Mouse (Mus musculus): ENCODE results near the gene Esrra. TPM values are rescaled to one million over a fixed set of nuclear protein-coding genes. Genes with fewer than 3 reads are reported as not detected.

Gene Esrra
- total RNA-seq, 2 experiments from 2014 or later: 84.3 to 85.3 TPM

DNA sequence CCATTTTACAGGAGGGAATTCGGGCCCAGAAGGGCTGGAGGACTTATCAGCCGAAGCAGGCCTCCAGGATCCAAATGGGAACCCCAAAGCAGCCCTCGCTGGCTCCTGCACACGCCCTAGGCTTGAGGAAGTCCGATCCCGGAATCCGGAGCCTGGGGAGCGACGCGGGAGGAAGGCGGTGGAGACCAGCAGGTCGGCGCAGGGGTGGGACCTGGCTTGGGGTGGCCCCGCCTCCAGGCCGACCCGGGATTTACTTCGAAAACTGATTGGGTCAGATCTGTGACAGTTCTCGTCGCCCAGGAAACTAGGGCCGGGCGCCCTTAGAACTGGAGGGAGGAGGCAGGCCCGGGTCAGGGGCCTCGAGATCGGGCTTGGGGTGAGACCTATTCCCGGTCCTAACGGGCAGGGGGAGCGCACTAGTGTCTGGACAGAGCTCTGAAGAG is 20.7 kb upstream of the Esrra start, which contains the start of gene Gpr137:
Gene Gpr137, minus strand, starts transcription at position 232 of the 443 bp plus-strand sequence.
- peak; percentile 92 to 95 for DNase-seq
- intact Hi-C loops (cut with DNase I): no loop called here

DNA sequence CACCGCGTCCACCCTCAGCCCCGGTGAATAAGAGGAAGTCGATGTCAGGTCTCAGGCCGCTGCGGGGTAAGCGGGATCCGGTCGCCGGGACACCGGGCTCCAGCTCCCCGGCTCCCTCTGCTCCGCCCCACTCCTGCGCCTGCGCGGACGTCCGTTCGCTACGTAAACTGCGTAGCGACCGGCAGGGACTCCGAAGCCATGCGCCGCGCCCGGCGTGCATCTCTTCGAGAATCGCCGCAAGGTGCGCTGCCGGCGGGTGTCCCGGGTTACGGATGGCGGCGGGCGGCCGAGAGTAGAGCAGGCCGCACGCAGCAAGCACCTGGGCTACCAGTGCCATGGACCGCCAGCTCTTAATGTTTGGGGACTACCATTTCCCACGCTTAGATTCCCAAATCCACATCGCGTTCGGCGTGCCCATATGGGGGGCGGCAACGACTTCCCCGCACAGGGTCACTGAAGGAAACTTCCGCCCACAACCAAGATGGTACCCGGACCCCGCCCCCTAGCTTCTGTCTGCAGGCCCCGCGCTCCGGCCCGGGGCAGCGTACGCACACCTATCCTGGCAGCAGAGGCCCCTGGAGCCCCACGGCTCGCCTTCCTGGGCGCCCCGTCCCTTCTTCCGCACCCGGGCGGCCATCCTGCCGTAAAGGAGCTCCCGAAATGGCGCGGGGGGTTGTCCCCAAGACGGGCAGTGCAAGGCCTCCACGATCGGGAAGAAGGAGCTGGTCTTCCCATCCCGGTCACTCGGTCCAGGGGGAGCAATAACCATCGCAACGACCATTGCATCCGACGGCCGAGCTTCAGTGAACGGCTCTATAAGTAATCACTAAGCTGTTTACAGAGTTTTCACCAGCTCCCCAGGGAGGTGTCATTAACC is 20.0 kb upstream of the Esrra start, which contains the start of gene Bad:
Gene Bad, plus strand, starts transcription at position 490 of the 877 bp plus-strand sequence.
- intact Hi-C loops (cut with DNase I): loop anchor here (2.0 kb wide), 1 partner anchor 13 kb away; no protein-coding TSS in a partner anchor
- DNase-seq: peak; percentile 92 to 96

DNA sequence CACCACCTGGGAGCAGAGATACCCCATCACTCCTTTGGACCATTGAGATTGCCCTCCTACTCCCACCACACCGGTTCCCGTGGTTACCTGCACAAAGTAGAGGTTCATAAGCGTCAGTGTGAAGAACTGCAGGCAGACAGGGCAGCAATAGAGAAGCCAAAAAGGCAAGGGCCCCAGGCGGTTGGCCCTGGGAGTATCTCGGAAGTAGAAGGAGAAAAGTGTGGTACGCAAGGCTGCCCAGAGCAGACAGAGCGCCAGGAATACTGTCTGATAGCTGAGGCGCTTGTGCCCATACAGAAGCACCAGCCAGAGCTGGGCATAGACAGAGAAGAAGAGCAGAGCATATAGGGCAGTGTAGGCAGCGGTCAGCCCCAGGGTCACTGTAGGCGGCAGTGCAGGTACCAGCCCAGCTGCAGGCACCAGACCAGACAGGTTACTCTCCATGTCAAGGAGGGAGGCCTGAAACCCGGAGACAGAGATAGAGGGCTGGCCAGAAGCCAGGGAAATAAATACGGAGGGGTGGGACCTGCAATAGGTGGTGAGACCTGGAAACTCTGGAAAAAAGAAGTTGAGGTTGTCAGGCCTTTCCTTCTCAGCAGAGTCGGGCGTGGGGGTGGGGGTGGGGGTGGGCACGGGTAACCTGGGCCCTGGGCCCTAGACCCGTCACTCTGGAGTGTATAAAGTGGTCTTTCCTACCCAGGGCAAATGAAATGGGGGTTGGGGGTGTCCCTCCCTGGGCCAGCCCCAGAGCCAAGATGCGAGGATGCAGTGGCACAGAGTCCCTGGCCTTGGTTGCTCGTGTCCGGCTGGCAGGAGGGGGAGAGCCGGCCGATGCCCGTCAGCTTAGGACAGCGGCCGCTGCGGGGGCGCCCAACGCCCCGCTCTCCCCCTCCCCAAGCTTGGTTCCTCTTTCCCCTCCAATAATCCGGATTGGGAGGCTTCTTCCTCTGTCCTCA is 19.1 kb upstream of the Esrra start:
- DNase-seq: no peak
- intact Hi-C loops (cut with DNase I): loop anchor here (2.0 kb wide), 1 partner anchor 14 kb away; no protein-coding TSS in a partner anchor

DNA sequence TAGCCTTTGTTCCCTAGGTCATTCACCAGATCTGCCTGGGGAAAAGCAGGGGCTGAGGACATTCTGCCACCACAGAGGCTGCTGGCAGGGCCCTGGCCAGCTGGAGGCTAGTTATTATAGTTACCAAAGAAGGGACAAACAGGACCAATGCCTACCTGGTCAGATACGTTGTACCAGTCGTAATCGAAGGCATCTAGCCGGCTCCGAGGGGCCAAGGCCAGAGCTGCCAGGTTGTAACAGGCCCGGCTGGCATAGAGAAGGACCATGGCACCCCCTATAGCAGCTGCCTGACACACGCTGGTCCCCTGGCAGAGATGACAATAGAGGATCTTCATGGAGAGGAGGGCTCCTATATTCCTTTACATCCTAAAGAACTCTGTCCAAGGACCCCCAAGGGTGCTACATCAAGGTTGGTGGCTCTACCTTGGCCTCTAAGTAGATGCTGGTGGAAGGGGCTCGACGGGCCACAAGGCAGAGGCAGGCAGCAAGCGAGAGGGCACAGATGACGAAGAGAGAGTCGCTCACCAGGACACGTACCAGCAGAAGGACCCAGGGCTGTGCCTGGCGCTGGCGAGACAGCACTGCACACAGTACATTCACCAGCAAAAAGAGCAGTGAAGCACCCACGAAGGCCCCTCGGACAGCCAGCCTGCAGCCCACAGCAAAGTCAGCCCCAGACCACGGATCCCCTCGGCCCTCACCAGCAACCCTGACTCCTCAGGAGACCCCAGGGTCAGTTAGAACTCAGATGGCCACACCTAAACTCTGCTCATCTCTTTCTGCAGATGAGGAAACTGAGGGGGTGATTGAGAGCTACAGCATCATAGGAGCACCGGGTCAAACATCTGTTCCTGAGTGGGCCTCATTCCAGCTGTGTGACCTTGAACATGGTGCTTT is 17.7 kb upstream of the Esrra start:
- DNase-seq: no peak
- intact Hi-C loops (cut with DNase I): loop anchor here (2.0 kb wide), 1 partner anchor 15 kb away; no protein-coding TSS in a partner anchor

DNA sequence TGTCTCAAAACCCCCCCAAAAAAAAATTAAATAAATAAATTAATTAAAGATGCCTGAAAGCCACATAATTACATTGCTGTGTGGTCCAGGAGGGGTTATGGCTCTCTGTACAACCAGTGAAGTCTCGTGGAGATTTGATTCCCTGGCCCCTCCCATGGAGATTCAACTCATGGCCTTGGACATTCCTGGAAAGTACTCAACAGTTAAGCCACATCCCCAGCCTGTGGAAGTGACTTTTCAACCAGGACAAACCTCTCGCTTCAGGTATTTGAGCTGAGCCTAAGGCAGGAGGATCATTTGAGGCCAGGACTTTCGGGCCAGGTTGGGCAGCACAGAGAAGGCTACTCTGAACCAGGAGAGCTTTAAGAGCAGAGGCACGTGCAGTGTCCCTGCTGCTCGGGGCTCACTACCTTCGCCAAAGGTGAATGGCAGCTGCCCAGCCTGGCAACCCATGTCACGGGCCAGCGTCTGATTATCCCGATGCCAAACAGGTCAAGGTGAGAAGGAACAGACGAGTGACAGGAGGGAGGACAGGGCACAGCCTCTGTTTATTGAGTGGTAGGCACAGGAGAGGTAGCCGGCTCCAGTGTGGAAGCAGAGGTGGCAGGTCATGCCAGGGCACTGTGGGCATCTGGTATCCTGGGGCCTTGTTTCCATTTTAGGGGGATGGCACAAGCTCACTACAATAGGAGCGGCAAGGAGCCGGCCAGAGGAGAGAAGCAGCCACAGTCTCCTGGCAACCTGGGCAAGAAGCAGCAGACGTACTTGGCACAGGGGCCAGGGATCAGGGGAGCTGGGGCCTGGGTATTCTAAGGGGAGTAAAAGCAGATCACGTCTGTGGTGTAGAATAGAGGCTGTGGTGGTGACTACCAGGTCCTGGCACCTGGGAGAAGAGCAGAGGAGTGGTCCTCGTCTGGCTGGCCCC is 16.2 kb upstream of the Esrra start:
- no peak for DNase-seq
- intact Hi-C loops (cut with DNase I): no loop called here

DNA sequence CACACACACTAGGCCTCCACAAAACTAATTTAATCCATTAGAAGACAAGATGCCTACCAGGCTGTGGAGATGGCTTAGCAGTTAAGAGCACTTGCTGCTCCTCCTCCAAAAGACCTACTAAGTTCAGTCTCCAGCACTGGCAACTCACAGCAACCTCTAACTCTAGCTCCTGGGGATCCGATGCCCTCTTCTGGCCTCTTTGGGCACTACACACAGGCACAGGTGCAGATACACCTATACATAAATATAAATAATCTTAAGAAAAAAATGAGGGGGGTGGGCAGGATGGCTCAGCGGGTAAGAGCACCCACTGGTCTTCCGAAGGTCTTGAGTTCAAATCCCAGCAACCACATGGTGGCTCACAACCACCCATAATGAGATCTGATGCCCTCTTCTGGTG is 14.7 kb upstream of the Esrra start:
- intact Hi-C loops (cut with DNase I): no loop called here
- no peak for DNase-seq

DNA sequence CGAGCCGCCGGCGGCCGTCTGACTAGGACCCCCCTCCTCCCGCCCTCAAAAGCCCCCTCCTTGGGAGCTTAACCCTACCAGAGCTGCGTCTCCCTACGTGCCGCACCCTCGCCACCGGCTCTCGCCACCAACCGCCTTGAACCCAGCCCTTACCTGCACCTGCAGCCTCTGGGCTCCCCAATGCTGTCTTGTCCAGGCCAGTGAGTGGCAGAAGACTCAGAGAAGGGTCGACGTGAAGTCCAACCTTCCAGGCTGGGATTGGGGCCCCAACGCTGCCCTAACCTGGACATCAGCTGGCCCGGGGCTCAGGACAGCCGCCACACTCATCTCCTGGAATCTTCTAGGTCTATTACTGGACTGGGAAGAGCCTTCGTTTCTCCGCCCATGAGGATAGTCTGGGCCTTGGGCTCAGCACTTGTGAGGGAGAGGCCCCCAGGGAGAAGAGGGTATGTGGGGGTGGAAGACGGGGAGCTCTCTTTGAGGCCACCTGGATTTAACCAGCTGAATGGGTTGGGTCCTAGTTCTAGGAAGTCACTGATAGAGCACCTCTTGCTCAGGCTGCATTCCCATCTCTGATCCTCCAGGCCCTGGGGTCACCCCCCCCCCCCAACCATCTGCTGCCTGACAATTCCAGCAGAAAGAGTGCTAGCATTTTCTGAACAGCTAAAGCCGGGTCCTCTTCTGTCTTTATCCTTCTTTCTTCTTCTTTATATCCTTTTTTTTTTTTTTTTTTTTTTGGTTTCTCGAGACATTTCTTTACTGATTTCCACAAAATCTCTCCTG is 12.8 kb upstream of the Esrra start, which contains the start of gene Kcnk4:
Gene Kcnk4, minus strand, starts transcription at position 321 of the 783 bp plus-strand sequence.
- no peak for DNase-seq
- intact Hi-C loops (cut with DNase I): loop anchor here (5.0 kb wide), 1 partner anchor 83 kb away; the partner anchor contains the start of gene Fermt3

DNA sequence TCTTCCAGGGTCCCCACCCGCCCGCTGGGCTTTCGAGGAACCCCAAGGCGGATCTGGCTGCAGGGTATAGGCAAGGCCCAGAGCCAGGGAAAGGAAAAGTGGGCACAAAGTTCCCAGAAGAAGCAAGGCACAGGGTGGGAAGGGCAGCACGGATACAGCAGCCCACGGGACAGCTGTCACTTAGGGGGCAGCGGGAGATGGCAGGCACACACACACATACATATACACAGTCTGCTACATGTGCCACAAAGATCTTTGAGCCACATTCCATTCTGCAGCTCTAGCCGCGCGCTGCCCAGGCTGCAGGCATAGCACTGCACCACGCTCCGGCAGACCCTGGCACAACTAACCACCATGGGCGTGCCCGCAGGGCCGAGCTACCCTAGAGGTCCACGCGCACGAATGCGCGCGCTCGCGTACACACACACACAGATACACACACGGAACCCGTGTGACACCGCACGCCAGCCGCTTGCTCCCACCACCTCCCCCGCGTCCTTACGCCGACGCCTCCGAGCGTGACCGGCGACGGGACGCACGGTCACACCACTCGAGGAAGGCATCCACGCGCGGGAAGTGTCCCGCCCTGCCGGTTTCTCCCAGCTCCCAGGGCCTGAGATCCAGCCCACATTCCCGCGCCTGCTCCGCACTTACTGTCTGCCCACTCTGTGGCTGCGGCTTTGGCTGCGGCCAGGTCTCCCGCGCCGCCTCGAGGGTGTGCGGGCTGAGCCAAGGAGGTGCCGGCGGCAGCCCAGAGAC is 12.0 kb upstream of the Esrra start:
- DNase-seq: no peak
- intact Hi-C loops (cut with DNase I): loop anchor here (5.0 kb wide), 1 partner anchor 84 kb away; the partner anchor contains the start of gene Fermt3

DNA sequence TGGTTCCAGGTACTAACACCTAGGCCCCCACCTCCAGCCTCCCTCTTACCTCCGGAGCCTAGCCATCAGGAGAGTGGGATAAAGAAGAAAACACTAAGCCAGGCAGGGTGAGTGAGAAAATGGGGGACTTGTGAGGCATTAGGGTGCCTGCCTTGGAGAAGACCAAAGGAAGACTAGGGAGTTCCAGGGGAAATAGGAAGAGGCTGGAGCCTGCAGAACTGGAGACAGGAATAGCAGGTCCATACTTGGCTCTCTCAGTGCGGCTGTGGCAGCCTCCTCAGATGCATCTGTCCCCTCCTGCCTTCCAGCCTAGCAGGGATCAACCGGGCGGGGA is 11.5 kb upstream of the Esrra start:
- intact Hi-C loops (cut with DNase I): loop anchor here (5.0 kb wide), 1 partner anchor 84 kb away; the partner anchor contains the start of gene Fermt3
- no peak for DNase-seq

DNA sequence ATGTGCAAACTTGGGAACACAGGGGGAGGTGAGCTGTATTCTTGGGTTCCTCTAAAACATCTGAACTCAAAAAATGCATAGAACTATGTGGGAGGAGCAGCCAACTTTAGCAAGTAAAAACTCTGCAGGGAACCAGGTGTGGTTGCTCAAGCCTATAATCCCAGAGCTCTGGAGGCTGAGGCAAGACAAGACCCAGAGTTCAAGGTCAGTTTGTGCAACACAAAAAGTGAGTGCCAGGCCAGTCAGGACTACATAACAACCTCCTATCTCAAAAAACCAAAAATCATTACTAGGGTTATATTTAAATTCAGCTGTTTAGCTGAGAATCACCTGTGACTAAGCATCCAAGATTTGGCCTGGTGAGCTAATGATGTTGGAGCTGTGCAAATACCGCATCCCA is 10.4 kb upstream of the Esrra start:
- intact Hi-C loops (cut with DNase I): loop anchor here (5.0 kb wide), 1 partner anchor 85 kb away; the partner anchor contains the start of gene Fermt3

DNA sequence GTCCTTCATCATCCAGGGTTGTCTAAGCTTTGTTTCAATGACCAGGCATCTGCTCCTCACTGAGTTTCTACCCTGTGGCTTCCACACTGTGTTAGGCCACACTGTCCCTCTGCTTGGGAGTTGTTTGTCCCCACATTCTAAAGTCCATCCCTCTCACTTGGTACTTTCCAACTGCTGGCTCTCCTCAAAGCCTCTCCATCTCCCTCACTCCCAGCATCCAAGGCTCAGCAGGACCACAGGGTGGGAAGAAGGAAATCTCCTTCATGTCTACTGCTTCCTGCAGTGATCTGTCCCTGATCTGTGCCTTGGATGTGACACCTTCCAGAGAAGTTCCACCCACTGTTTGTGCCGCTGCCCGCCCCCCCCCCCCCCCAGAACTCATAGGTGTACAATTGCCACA is 9.4 kb upstream of the Esrra start:
- no peak for DNase-seq
- intact Hi-C loops (cut with DNase I): loop anchor here (5.0 kb wide), 1 partner anchor 86 kb away; the partner anchor contains the start of gene Fermt3

More for the DNA sequence above, 10.4 kb upstream of the Esrra start:
- DNase-seq: no peak

DNA sequence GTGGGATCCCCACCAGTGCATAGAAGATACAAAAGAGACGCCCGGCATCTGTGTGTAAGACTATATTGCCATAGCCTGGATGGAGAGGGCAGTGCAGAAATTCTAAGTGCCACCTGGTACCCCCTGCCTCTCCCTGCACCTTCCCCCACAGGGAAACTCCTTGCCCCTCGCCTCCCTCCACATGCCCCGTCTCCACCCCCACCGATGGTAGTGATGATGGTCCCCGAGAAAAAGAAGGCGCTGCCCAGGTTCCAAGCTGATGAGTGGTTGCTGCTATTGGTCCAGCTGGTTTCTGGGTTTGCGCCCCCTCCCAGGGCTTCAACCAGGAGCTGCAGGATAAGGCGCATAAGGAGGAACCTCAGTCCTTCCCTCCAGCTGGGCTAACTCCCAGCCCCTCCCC is 6.5 kb upstream of the Esrra start:
- intact Hi-C loops (cut with DNase I): no loop called here
- DNase-seq: no peak

DNA sequence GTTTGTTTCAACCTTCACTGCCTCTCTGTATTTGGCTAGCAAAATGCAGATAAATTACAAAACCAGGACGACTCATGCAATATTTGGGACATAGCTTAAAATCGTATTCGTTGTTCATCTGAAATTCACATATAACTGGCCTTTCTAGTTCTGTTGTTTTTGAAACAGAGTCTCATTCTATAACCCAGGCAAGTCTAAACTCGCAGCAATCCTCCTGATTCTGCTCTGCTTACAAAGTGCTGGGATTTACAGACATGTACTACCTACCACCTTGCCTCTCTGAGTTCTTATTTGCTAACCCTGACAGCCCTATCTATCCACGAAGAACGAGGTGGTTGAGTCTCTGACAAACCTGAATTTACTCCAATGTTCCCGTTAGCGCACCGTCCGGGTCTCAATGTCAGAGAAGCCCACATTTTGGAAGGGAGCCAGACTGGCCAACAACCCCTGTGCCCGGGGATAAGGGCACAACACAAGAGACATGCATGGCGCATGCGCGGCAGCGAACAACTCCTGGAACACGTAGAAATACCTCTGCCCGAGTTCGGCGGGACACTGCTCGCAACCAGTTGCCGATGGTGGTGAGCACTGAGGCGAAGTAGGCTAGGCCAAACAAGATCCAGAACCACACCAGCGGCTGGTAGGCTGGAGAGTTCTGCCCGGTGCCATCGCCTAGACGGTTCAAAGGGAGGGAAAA is 5.1 kb upstream of the Esrra start:
- intact Hi-C loops (cut with DNase I): no loop called here
- DNase-seq: no peak

DNA sequence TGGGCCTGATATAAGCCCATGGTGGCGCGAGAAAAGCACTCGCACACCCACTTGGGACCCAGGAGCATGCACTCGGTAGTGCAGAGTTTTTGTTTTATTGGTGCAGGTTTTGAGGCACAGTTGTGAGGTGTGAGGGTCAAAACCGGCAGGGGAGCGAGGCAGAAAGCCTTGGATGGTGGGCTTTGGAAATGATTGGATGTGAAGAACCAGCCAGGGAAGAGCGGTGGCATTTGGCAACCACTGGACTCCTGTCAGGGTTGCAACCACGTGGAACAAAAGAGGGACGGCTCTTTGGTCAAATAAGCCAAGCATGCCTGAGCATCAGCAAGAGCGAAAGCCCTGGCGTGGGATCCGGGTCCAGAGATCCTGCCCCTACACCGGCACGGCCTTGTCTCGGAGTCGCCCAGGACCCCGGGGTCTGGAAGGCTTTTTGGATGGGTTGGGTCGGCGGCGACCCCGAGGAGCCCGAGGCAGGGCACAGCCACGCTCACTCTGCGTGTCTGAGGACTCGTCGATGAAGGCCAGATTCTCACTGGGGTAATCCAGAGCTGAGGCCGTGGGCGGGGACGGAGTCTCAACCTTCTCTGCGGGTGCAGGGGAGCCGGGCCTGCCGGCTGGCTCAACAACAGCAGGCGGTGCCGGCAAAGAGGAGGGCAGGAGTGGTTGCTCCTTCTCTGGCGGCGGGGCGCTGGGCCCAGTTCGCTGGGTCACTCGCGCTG is 4.2 kb upstream of the Esrra start:
- intact Hi-C loops (cut with DNase I): loop anchor here (2.0 kb wide), 1 partner anchor 43 kb away; no protein-coding TSS in a partner anchor

DNA sequence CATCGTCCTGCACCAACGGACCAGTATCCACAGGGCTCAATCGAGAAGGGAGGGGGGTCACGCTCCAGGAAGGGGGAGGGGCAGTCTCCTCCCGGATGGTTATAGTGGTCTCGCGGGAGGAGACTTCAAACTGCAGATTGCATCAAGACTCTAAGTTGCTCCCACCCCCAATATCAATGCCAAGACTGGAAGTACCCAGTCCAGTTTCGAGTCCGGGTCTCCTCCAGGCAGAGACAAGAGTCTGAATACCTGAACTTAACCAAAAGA is 3.6 kb upstream of the Esrra start, which contains the start of gene Catsperz:
Gene Catsperz, minus strand, starts transcription at position 74 of the 267 bp plus-strand sequence.
- DNase-seq: no peak
- intact Hi-C loops (cut with DNase I): loop anchor here (2.0 kb wide), 1 partner anchor 44 kb away; no protein-coding TSS in a partner anchor

More for the DNA sequence above, 4.2 kb upstream of the Esrra start:
- DNase-seq: no peak

All from gastrocnemius, postnatal 36 days (tissue).